ENCODE assay signal across 24 mouse cellular contexts in the genomic region with DNA sequence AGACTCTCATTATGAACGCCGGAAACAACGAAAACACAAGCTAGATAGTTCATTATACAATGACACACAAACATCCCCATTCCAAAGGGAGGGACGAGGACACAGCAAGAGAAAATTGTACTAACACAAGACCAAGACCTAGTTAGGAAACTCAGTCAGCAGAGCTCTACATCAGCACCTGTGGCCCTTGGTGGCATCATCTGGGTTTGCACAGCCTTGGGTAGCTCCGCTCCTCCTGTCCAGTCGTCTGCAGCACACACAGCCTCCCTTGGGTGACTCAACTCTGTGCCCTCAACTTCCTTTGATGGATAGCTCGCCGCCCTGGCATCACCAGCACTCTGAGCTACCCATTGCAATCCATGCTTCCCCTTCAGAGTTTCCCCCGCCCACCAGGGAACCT.
DNase-seq lines count a peak whose midpoint lies in the region; ATAC-seq lines count a peak whose summit lies in the region.
"Had no signal": no experiment of that assay in that cellular context is flagged by ENCODE, and none has a peak within 500 bp of the region (broad histone marks: within the 10 kb centered on the region; RNA-seq: fewer than 3 reads in every experiment).

No protein-coding gene starts in this region.

- no peaks in the 10 kb centered on the region for H3K9me3 ChIP-seq in midbrain, embryonic 11.5 days (ENCODE audit: control insufficient read depth, low read length)
- no peaks in the 10 kb centered on the region for H3K9me3 ChIP-seq in midbrain, embryonic 15.5 days
- H3K9me3 ChIP-seq: embryonic facial prominence, embryonic 13.5 days; embryonic facial prominence, embryonic 15.5 days; forebrain, embryonic 13.5 days; forebrain, embryonic 15.5 days; G1E had no signal

- DNase-seq in heart, adult 11 months: peak; percentile 69
- DNase-seq in heart, postnatal 10 days: no peak
- peak; percentile 53 for DNase-seq in midbrain, embryonic 11.5 days (ENCODE audit: low spot score, missing footprints)
- DNase-seq: adrenal gland, adult 8-10 months; adrenal gland, postnatal 14 days; adrenal gland, postnatal 36 days; cerebellum, adult 11 months; cerebellum, adult 18-20 months; cerebellum, adult 8-10 months; cerebellum, adult 9-11 months; cerebellum, postnatal 14 days; cerebellum, postnatal 36 days; embryo, embryonic 11 days had no signal

- H3K36me3 ChIP-seq in midbrain, embryonic 11.5 days (ENCODE audit: control insufficient read depth, insufficient read depth, low read length): no peaks in the 10 kb centered on the region
- H3K36me3 ChIP-seq in midbrain, embryonic 15.5 days (replicated peaks): no peaks in the 10 kb centered on the region
- H3K36me3 ChIP-seq: embryonic facial prominence, embryonic 13.5 days; embryonic facial prominence, embryonic 15.5 days; forebrain, embryonic 10.5 days; forebrain, embryonic 15.5 days; G1E had no signal

- ATAC-seq in midbrain, embryonic 11.5 days (ENCODE audit: low FRiP score): no peak
- ATAC-seq in midbrain, embryonic 15.5 days (replicated peaks): no peak
- no peak for ATAC-seq in cerebellum, adult (ENCODE audit: insufficient number of reproducible peaks, low FRiP score, low TSS enrichment)
- ATAC-seq: activated CD4-positive, CD25-positive, alpha-beta regulatory T cell, adult 4 months; forebrain, embryonic 13.5 days; forebrain, embryonic 15.5 days; Patski had no signal

- H3K4me1 ChIP-seq in midbrain, embryonic 11.5 days (ENCODE audit: control insufficient read depth, insufficient read depth, low read length): no peaks in the 10 kb centered on the region
- H3K4me1 ChIP-seq in midbrain, embryonic 15.5 days: no peaks in the 10 kb centered on the region
- H3K4me1 ChIP-seq: embryonic facial prominence, embryonic 13.5 days; embryonic facial prominence, embryonic 15.5 days; forebrain, embryonic 10.5 days; forebrain, embryonic 13.5 days; forebrain, embryonic 15.5 days had no signal

- no peak overlapping the region for H3K27ac ChIP-seq in midbrain, embryonic 11.5 days (ENCODE audit: low read depth, low read length)
- H3K27ac ChIP-seq in midbrain, embryonic 15.5 days: no peak overlapping the region
- H3K27ac ChIP-seq: embryonic facial prominence, embryonic 13.5 days; embryonic facial prominence, embryonic 15.5 days; forebrain, embryonic 10.5 days; forebrain, embryonic 13.5 days; forebrain, embryonic 15.5 days had no signal

- H3K9ac ChIP-seq in midbrain, embryonic 11.5 days (ENCODE audit: low read length): no peak overlapping the region
- no peak overlapping the region for H3K9ac ChIP-seq in midbrain, embryonic 15.5 days
- H3K9ac ChIP-seq: embryonic facial prominence, embryonic 13.5 days; embryonic facial prominence, embryonic 15.5 days; forebrain, embryonic 13.5 days; forebrain, embryonic 15.5 days had no signal

- H3K27me3 ChIP-seq in midbrain, embryonic 11.5 days (ENCODE audit: control insufficient read depth, insufficient read depth, low read length): no peaks in the 10 kb centered on the region
- H3K27me3 ChIP-seq in midbrain, embryonic 15.5 days (replicated peaks): no peaks in the 10 kb centered on the region
- H3K27me3 ChIP-seq: embryonic facial prominence, embryonic 13.5 days; embryonic facial prominence, embryonic 15.5 days; forebrain, embryonic 13.5 days; forebrain, embryonic 15.5 days; Patski had no signal

- 92% methylated on average over 9 of the region's 9 CpGs for WGBS in midbrain, embryonic 11.5 days
- WGBS in midbrain, embryonic 15.5 days: 95% methylated on average over 9 of the region's 9 CpGs

- no peak overlapping the region for H3K4me3 ChIP-seq in midbrain, embryonic 11.5 days (ENCODE audit: low read depth, low read length)
- no peak overlapping the region for H3K4me3 ChIP-seq in midbrain, embryonic 15.5 days
- H3K4me3 ChIP-seq: embryonic facial prominence, embryonic 13.5 days; embryonic facial prominence, embryonic 15.5 days; erythroblast, embryonic 14.5 days; forebrain, embryonic 10.5 days; forebrain, embryonic 13.5 days; forebrain, embryonic 15.5 days had no signal

- intact Hi-C loops in heart, postnatal 10 days (cut with DNase I): no loop called here

- H3K4me2 ChIP-seq in midbrain, embryonic 11.5 days: no peak overlapping the region
- H3K4me2 ChIP-seq in midbrain, embryonic 15.5 days: no peak overlapping the region
- H3K4me2 ChIP-seq: embryonic facial prominence, embryonic 13.5 days; embryonic facial prominence, embryonic 15.5 days; forebrain, embryonic 13.5 days; forebrain, embryonic 15.5 days had no signal

Comparison
In these comparisons a context has a peak if more than half of its experiments do, and no peak if none do; other contexts are left out.
1. DNase-seq: peak in heart, adult 11 months (single experiment) and midbrain, embryonic 11.5 days (single experiment); none in heart, postnatal 10 days (0 of 2).